In genomic region chr12:56963236-56963635, GRCm38 (mm10) we compare ENCODE assay signal across 21 mouse cellular contexts.
"Had no signal": no experiment of that assay in that cellular context is flagged by ENCODE, and none has a peak within 500 bp of the region (broad histone marks: within the 10 kb centered on the region; RNA-seq: fewer than 3 reads in every experiment).

No protein-coding gene starts in this region.

- H3K4me3 ChIP-seq: lung, embryonic 15.5 days; midbrain, embryonic 10.5 days; midbrain, embryonic 12.5 days; myocyte; neural tube, embryonic 13.5 days; neural tube, embryonic 15.5 days had no signal

- H3K27ac ChIP-seq: liver, embryonic 14.5 days; lung, embryonic 15.5 days; midbrain, embryonic 10.5 days; midbrain, embryonic 12.5 days; neural tube, embryonic 13.5 days; neural tube, embryonic 15.5 days had no signal

- H3K4me2 ChIP-seq: lung, embryonic 15.5 days; midbrain, embryonic 12.5 days; neural tube, embryonic 13.5 days; neural tube, embryonic 15.5 days had no signal

- ATAC-seq: lung, postnatal 0 days; midbrain, embryonic 16.5 days had no signal

- H3K9ac ChIP-seq: liver, embryonic 14.5 days; lung, embryonic 15.5 days; midbrain, embryonic 12.5 days; neural tube, embryonic 13.5 days; neural tube, embryonic 15.5 days had no signal

- H3K36me3 ChIP-seq: lung, embryonic 15.5 days; midbrain, embryonic 10.5 days; midbrain, embryonic 12.5 days; neural tube, embryonic 13.5 days; neural tube, embryonic 15.5 days had no signal

- H3K9me3 ChIP-seq: lung, embryonic 15.5 days; midbrain, embryonic 10.5 days; neural tube, embryonic 13.5 days; neural tube, embryonic 15.5 days had no signal

- H3K4me1 ChIP-seq: midbrain, embryonic 12.5 days had no signal

- H3K27me3 ChIP-seq: lung, embryonic 15.5 days; midbrain, embryonic 12.5 days; neural tube, embryonic 13.5 days; neural tube, embryonic 15.5 days had no signal

- DNase-seq: lung, adult 18-20 months; lung, postnatal 14 days; lung, postnatal 4 days; midbrain, embryonic 14.5 days; retina, postnatal 1 day; right cerebral cortex, adult 18-20 months; right cerebral cortex, postnatal 25 days; right cerebral cortex, postnatal 4 days; spleen, adult 18-20 months; thymus, adult 18-20 months; thymus, postnatal 14 days; thymus, postnatal 36 days had no signal
